Mouse (Mus musculus) liver, embryonic 16.5 days (tissue): ENCODE data around the gene Thnsl2. TPM values are rescaled to one million over a fixed set of nuclear protein-coding genes. Genes with fewer than 3 reads are reported as not detected.

Source experiments
- ATAC-seq: fragments of 200-750 bp; cut with Nextera tagmentation; 2 replicates; pipeline ENCODE4 v1.8.0; 2017; ENCODE audit warnings: low read depth, mild to moderate bottlenecking, moderate number of reproducible peaks, moderate library complexity
- H3K27ac ChIP-seq: fragments of 300-500 bp; sonication (generic); 2 replicates; pipeline ENCODE4 v1.5.1; 2014; ENCODE audit warnings: mild to moderate bottlenecking, low read length
- H3K27me3 ChIP-seq: fragments of 300-500 bp; sonication (generic); 2 replicates; pipeline ENCODE4 v1.6.1; 2014; ENCODE audit warnings: low read depth, low read length, mixed read lengths; ENCODE audit not compliant: control insufficient read depth, insufficient read depth
- H3K36me3 ChIP-seq: fragments of 300-500 bp; sonication (generic); 2 replicates; pipeline ENCODE4 v1.6.1; 2014; ENCODE audit warnings: mild to moderate bottlenecking; ENCODE audit not compliant: control insufficient read depth, insufficient read depth
- H3K4me1 ChIP-seq: fragments of 300-500 bp; sonication (generic); 2 replicates; pipeline ENCODE4 v1.6.1; 2014; ENCODE audit warnings: low read depth, low read length, mixed read lengths; ENCODE audit not compliant: control insufficient read depth
- H3K4me2 ChIP-seq: fragments of 300-500 bp; sonication (generic); 2 replicates; pipeline ENCODE4 v1.6.1; 2014; ENCODE audit warnings: low read depth, low read length, mixed read lengths
- H3K4me3 ChIP-seq: fragments of 300-500 bp; sonication (generic); 2 replicates; pipeline ENCODE4 v1.5.1; 2014; ENCODE audit warnings: low read depth, mild to moderate bottlenecking, low read length
- H3K9ac ChIP-seq: fragments of 300-500 bp; sonication (generic); 2 replicates; pipeline ENCODE4 v1.6.1; 2014; ENCODE audit warnings: low read depth, low read length
- H3K9me3 ChIP-seq: fragments of 300-500 bp; sonication (generic); replicated peaks from 2 replicates; pipeline ENCODE4 v1.6.1; 2016; ENCODE audit warnings: low read length; ENCODE audit not compliant: control insufficient read depth
- WGBS: fragments of 180-500 bp; shearing (Covaris S2); extraction: QIAGEN DNeasy Blood & Tissue Kit; methylation state at CpG from one replicate; pipeline ENCODE4 v1.1.7; 2014; ENCODE audit not compliant: insufficient replicate concordance; 5-methylcytosine and 5-hydroxymethylcytosine counted together
- polyA plus RNA-seq: library from polyadenylated mRNA; unstranded; fragments of >200 nt; fragmentation: Nextera tagmentation; extraction: Ambion mirVana; gene quantifications from 2 replicates; pipeline ENCODE4 v1.2.1, GENCODE M21; 2015

Thnsl2 gene
- 18.9 and 20.3 TPM in 2 replicates for polyA plus RNA-seq

DNA sequence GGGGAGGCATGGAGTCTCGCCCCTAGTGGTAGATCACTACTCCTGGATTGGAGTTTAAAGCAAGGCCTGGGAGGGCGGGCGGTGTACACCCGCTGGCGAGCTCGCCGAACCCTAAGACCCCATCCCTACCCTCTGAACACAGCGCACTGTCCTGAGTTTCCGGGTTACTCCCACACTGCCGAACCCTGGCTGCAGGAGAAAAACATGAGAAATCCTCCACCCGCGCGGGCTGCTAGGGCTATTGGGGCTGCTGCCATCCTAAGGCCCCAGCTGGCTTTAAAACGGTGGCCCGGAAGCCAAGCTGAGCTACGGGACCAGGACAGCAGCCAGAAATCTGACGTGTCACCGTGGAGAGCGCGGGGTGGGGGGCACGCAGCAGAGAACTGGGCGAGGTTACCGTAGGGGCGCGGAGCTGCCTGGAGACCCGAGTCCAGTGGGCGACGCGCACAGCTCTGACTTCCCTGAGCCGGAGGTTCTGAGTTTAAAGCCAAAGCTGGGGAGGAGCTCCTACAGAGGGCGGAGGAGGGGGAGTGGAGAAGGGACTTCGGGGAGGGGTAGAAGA, at the start of gene Thnsl2:
Thnsl2 (minus strand) TSS at position 546 of the 562 bp plus-strand sequence.
- ATAC-seq = peak; percentile 75
- Histone ChIP-seq H3K9ac (peak within 1 kb of the TSS; percentile 62), H3K4me3 (peak within 1 kb of the TSS; percentile 58), H3K27me3 (no peaks in the 10 kb centered on the region), H3K4me2 (peak within 1 kb of the TSS; percentile 70), H3K4me1 (peaks cover 9% of the 10 kb centered on the region), H3K9me3 (no peaks in the 10 kb centered on the region), H3K27ac (peak within 1 kb of the TSS; percentile 65), H3K36me3 (no peaks in the 10 kb centered on the region)
- under 1% methylated on average over 32 of the region's 32 CpGs for WGBS

DNA sequence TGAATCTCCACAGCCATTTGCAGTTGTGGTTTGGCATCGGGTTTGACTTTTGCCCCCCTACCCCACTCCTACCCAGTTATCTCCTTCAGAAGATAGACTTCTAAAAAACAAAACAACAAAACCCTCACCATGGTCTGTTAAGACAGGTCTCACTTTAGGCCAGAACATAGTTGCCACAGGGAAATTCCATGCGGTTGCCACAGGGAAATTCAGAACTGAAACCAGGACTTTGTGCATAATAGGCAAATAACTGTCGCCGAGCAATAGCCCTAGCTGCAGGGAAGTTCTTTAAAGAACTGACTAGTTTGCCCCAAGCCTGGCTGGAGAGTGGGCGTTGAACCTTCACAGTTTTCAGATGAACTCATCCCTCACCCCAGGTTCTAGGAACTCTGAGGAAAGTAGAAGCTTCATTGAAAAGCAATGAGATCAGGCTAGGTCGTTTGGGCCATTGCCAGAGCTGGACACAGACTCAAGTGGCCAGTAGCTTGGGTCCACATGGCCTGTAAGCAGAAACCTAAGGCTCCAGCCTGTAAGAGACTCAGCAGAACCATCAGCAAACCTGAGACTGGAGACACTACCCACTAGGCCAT, 49.0 kb upstream of the Thnsl2 start:
- H3K4me3 ChIP-seq = no peak overlapping the region
- H3K27ac ChIP-seq = no peak overlapping the region
- ATAC-seq = no peak
- WGBS = 52% methylated on average over 6 of the region's 6 CpGs
- no peak overlapping the region for H3K9ac ChIP-seq
- no peak overlapping the region for H3K4me2 ChIP-seq
- H3K36me3 ChIP-seq = no peaks in the 10 kb centered on the region
- H3K4me1 ChIP-seq = no peaks in the 10 kb centered on the region; the same call in none of the 2 replicates
- no peaks in the 10 kb centered on the region for H3K27me3 ChIP-seq
- H3K9me3 ChIP-seq = no peaks in the 10 kb centered on the region

- H3K9me3 ChIP-seq = no peaks in the 10 kb centered on the region
- 62% methylated on average over 2 of the region's 2 CpGs for WGBS
- H3K4me1 ChIP-seq = no peaks in the 10 kb centered on the region; the same call in none of the 2 replicates
- no peaks in the 10 kb centered on the region for H3K27me3 ChIP-seq
- no peak overlapping the region for H3K4me2 ChIP-seq
- H3K27ac ChIP-seq = no peak overlapping the region
- no peak overlapping the region for H3K4me3 ChIP-seq
- ATAC-seq = no peak
- H3K9ac ChIP-seq = no peak overlapping the region
- H3K36me3 ChIP-seq = no peaks in the 10 kb centered on the region
These were observed 46.3 kb upstream of the Thnsl2 start for GRCm38 (mm10) chr6:71190501-71190900.

DNA sequence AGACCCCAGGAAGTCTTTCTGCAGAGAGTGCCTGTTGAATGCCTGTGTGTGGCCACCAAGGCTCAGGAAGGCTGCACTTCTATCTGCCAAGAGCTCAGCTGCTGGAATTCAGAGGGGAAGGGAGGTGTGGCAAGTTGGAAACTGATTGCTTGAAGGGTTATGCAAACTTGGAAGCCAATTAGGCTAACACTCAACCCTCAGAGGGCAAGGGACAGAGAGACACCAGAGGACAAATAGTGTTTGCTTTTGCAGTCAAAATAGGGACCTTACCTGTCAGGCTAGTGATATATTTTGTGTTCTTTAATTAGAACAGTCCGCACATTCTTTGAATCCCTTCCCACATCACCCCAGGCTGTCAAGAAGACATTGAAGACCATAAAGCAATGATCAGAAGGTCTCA, 45.3 kb upstream of the Thnsl2 start:
- WGBS = 44% methylated on average over 1 of the region's 1 CpGs
- H3K9ac ChIP-seq = no peak overlapping the region
- H3K9me3 ChIP-seq = no peaks in the 10 kb centered on the region
- no peaks in the 10 kb centered on the region; the same call in none of the 2 replicates for H3K4me1 ChIP-seq
- no peak overlapping the region for H3K4me2 ChIP-seq
- ATAC-seq = no peak
- no peaks in the 10 kb centered on the region for H3K36me3 ChIP-seq
- H3K4me3 ChIP-seq = no peak overlapping the region
- no peak overlapping the region for H3K27ac ChIP-seq
- no peaks in the 10 kb centered on the region for H3K27me3 ChIP-seq

DNA sequence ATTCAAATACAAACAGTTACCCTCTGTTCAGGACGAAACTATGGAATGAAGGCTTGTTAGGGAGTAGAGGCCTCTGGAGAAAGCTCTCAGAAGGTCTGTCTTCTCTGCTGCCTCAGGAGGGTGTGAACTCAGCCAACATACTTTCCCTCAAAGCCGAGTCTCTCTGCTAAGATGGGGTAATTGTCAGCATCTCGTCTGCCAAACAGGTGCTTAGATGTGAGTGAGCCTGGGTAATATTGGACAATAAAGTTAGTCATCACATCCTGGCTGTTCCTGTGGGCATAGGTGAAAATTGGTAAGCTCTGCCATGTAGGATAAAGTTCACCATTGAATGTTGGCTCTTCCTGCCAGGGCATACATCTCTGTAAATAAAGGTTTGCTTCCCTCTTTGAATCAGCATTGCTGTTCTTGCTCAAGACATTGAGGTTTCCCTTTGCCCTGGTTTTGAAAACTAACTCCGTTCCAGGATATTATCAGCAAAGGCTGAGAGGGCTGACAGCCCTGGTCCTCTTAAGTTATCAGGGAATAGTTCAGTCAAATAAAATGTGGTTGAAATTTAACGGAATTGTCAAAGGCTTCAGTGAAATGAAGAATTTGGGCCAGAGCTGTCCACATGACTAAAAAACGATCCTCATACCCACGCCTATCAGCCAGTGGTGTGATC, 40.8 kb upstream of the Thnsl2 start:
- no peak overlapping the region for H3K27ac ChIP-seq
- H3K36me3 ChIP-seq = no peaks in the 10 kb centered on the region
- no peak overlapping the region for H3K9ac ChIP-seq
- H3K4me3 ChIP-seq = no peak overlapping the region
- ATAC-seq = no peak
- 51% methylated on average over 7 of the region's 7 CpGs for WGBS
- no peaks in the 10 kb centered on the region for H3K9me3 ChIP-seq
- no peaks in the 10 kb centered on the region; the same call in none of the 2 replicates for H3K4me1 ChIP-seq
- H3K4me2 ChIP-seq = no peak overlapping the region
- H3K27me3 ChIP-seq = no peaks in the 10 kb centered on the region

- H3K27ac ChIP-seq = no peak overlapping the region
- no peaks in the 10 kb centered on the region for H3K36me3 ChIP-seq
- no peaks in the 10 kb centered on the region for H3K27me3 ChIP-seq
- H3K4me1 ChIP-seq = no peaks in the 10 kb centered on the region
- H3K4me3 ChIP-seq = no peak overlapping the region
- no peak overlapping the region for H3K9ac ChIP-seq
- no peak overlapping the region for H3K4me2 ChIP-seq
- no peak for ATAC-seq
- 55% methylated on average over 1 of the region's 1 CpGs for WGBS
- no peaks in the 10 kb centered on the region for H3K9me3 ChIP-seq
These were observed 36.4 kb upstream of the Thnsl2 start for GRCm38 (mm10) chr6:71180596-71180995.

DNA sequence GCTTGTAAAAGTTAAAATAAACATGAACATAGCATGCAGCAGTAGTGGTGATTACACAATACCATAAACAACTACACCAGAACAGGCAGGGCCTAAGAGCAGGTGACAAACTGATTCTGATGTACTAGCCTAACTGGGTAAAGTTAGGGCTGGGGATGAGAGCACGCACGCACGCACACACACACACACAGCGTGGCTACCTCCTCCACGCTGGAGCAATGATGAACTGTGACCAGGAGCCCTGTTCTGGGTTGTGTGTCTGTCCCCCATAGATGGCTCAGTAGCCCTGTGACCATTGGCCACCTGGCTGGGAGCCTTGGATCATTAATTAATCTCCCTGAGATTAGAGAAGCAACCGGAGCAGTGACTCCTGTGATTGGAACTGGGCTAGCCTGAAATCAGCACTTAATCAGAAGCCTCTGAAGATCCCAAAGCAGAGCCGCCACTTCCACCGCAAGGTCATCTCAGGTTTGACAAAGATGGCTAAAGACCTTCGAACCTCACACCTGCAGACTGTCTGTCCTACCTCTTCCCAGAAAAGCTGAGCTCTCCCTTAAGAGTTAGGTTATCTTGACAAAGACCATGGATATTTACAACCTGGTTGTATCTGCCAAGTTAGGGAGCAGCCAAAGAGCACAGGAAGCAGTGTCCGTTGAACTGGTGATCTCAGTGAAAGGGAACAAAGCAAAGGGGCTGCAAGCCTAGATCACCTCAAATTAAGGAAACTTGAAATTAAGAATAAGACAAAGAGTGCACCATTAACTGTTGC, 28.8 kb upstream of the Thnsl2 start:
- H3K27ac ChIP-seq = no peak overlapping the region
- 0 out of 2 replicates have a peak, but pooled peaks have one; percentile 32 for ATAC-seq
- H3K27me3 ChIP-seq = no peaks in the 10 kb centered on the region
- H3K9me3 ChIP-seq = no peaks in the 10 kb centered on the region
- H3K4me3 ChIP-seq = no peak overlapping the region
- no peak overlapping the region for H3K4me2 ChIP-seq
- H3K4me1 ChIP-seq = no peaks in the 10 kb centered on the region
- no peak overlapping the region for H3K9ac ChIP-seq
- H3K36me3 ChIP-seq = no peaks in the 10 kb centered on the region
- WGBS = 69% methylated on average over 10 of the region's 10 CpGs

DNA sequence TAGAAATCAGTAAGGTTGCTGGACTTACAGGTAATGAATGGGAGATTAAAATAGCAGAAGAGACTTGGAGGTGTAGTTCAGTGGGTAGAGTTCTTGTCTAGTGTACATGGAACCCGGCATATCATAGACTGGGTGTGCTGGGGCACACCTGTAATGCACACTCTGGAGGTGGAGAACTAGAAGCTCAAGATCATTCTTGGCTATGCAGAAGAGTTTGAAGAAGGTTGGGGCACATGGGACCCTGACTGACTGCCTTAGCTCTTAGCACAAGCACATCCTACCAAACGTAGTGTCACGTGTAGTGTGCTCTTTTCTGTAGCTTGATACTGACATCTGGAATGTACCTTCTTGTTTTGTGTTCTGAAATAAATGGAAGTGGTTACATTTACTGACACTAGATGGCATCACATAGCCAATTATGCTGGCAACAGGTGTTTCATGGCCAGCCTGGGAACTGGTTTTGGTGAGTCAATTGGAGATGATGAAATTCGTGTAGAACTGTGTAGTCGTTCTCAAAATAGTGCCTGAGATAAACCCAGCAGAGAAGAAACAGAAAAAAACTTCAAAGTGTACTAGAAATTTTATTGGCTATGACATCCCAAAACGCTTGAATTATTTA, 22.4 kb upstream of the Thnsl2 start:
- Histone ChIP-seq H3K27ac (no peak overlapping the region), H3K27me3 (no peaks in the 10 kb centered on the region), H3K9me3 (no peaks in the 10 kb centered on the region), H3K4me1 (no peaks in the 10 kb centered on the region), H3K36me3 (no peaks in the 10 kb centered on the region), H3K4me2 (no peak overlapping the region), H3K4me3 (no peak overlapping the region), H3K9ac (no peak overlapping the region)
- peak; percentile 45; the same call in 1 of the 2 replicates for ATAC-seq
- 23% methylated on average over 6 of the region's 6 CpGs for WGBS
